Mouse (Mus musculus): Measurements from ENCODE around the gene Dhx32. TPM values are rescaled to one million over a fixed set of nuclear protein-coding genes. Genes with fewer than 3 reads are reported as not detected.
A peak's percentile ranks its signal among the peaks of the same experiment; 100 is the strongest.

The Dhx32 gene
- total RNA-seq, 2 experiments from 2014 or later, result 46.9 to 49.3 TPM

GRCm38 (mm10) chr7:133775796-133776625 is 6.5 kb downstream of the Dhx32 start:
- DNase-seq (ENCODE audit: low spot score in 2 of 2), result no peak

DNA sequence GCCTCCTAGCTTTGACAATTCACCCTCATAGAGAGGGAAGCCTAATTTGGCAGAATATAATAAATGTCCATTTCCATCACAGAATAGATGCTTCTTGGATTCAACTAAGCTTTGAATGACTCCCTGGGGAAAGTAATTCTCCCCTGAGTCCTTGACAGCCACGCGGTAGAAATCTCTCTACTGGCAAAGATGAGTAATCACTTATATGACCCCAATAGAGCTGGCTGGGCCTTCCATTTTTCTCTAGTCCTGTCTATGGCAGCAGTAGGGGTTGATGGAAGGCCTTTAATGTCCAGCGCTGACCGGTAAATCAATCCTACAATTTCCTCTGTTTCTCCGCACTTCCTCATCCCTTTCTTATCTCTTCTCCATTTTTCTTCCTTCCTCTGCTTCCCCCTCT is 7.3 kb downstream of the Dhx32 start:
- no peak for DNase-seq (ENCODE audit: low spot score in 2 of 2)

- no peak for DNase-seq (ENCODE audit: low spot score in 2 of 2)
Observed at GRCm38 (mm10) chr7:133768517-133768916, 14.0 kb downstream of the Dhx32 start.

DNA sequence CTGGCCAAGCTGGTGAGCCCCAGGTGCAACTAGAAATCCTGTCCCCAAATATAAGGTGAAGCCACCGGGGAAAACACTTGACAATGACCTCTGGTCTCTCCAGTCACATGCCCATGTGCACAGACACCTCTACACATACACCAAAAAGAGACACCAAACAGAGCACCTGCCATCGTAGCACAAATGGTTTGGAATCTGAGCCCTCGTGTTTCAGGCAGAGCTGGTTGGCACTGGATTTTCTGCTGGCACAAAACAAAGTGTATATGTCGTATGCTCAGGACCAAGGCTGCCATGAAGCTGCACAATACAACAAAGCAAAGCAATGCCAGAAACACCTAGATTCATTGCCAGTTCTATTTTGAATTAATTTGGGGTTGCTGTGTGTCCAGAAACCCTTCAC is 14.5 kb downstream of the Dhx32 start:
- DNase-seq (ENCODE audit: low spot score in 2 of 2), result no peak

- DNase-seq (ENCODE audit: low spot score in 2 of 2), result peak; percentile 64 to 88
Observed at GRCm38 (mm10) chr7:133765849-133766243, 16.7 kb downstream of the Dhx32 start.

DNA sequence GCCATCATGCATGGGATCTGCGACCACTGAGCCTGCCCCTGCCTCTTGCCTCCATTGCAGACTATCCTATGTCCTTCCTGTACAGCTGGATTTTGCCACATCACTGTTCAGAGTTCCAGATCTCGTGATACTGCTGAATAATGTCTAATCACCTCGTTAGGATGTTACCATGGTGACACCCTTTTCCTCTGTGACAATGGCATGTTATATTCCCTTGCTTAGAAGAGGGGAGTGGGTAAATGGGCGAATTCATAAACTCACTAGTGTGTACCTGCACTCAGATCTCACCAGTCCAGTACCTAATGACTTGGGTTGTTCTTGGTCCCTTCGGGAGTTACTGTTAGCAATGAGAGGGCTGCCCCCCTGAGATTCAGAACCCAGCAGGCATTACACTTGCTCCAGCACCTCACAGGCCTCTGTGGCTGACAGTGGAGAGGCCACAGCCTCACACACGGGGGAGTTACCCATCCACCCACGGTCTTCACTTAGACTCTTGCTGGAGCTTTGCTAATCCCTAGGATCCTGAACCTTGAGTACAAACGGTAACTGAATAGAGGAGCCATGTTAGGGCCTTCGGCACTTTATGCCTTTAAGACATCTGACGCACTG is 17.2 kb downstream of the Dhx32 start:
- no peak for DNase-seq (ENCODE audit: low spot score in 2 of 2)

- no peak for DNase-seq (ENCODE audit: low spot score in 2 of 2)
Observed at GRCm38 (mm10) chr7:133764425-133764824, 18.1 kb downstream of the Dhx32 start.

DNA sequence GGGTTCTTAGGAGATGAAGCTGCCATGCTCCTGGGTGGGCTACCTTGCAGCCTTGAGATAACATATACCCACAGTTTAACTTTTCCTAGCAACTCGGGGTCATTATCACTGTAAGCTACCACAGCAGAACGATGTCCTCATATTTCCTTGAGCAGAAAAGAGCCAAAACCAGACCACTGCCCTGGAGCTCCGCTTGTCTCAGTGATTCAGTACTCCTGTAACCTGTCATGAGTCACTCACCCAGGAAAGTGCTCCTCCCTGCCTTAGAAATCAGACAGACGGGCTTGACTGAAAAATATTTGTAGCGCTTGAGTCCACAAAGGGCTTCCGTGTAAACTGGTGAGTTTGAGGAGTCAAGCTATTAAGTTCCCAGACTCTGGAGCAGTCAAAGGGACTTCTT is 19.8 kb downstream of the Dhx32 start:
- no peak for DNase-seq (ENCODE audit: low spot score in 2 of 2)

DNA sequence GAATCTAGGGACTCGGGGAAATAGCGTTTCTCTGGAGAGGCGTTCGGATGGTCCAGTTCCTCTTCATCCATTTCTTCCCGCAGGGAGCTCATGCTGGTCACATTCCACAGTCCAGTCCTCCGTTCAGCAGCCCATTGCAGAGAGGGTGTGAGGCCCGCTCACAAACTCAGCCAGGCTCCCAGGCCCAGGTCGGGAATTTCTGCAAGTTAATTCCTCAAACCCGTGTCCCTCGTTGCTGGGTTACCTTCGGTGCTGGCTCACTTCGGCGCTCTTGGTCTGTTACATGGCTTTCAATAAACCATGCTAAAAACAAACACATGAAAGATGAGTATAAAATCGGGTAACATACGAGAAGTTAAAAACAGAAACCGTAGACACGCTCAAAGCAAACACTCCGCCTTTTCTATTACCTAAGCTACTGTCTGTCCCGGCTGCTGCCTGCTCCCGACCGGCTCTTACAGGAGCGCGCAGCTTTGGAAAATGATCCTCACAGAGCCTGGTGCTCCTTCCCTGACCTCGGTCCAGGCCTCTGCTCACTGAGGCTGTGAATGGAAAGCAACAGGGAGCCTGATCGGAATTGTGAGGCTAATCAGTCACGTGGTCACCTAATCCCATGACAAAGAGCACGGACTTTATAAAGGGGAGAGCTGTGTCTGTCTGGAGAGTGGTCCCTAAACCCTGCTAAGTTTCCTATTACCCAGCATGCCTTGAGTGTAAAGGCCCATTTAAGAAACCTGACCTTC is 22.7 kb downstream of the Dhx32 start:
- DNase-seq (ENCODE audit: low spot score in 2 of 2), result peak in 1 of 2 experiments; percentile 43

GRCm38 (mm10) chr7:133758716-133759115 is 23.8 kb downstream of the Dhx32 start:
- DNase-seq (ENCODE audit: low spot score in 2 of 2), result no peak

DNA sequence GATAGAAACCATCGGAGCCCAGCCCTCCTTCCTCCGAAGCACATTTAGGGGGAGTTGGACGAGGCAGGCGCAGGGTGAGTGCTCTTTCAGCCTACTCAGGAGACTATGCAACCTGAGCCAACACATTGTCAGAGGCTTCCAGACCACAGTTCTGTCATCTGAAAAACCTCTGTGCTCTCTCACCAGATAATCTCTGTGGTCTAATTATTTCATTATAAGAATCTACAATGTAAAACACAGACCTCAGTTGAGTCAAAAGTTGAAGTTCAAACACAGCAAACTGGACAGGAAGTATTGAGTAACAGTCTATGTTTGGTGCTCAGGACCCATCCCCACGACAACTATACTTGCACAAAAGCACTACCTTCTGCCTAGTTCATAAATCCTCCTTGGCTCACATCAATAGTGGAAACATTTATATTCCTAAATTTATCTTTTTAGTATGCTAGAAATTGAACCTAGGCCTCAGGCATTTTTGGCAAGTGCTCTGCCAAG is 24.5 kb downstream of the Dhx32 start:
- DNase-seq (ENCODE audit: low spot score in 2 of 2), result no peak

DNA sequence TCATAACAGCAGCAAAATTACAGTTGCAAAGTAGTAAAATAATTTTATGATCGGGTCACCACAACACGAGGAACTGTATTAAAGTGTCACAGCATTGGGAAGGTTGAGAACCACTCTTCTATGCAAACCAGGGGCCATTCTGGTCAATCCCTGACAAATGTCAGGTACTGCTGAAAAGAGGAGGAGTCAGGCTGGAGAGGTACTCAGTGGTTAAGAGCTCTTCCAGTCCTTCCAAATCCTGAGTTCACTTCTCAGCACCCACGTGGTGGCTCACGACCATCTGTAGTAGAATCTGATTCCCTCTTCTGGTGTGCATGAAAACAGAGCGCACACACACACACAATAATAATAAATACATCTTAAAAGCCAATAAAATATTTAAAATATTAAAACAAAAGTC is 31.4 kb downstream of the Dhx32 start:
- DNase-seq (ENCODE audit: low spot score in 2 of 2), result no peak

- DNase-seq (ENCODE audit: low spot score in 2 of 2), result no peak
Observed at GRCm38 (mm10) chr7:133750666-133751065, 31.9 kb downstream of the Dhx32 start.

GRCm38 (mm10) chr7:133748753-133749152 is 33.8 kb downstream of the Dhx32 start:
- DNase-seq (ENCODE audit: low spot score in 2 of 2), result no peak

- no peak for DNase-seq (ENCODE audit: low spot score in 2 of 2)
Observed at GRCm38 (mm10) chr7:133747372-133747771, 35.2 kb downstream of the Dhx32 start.

DNA sequence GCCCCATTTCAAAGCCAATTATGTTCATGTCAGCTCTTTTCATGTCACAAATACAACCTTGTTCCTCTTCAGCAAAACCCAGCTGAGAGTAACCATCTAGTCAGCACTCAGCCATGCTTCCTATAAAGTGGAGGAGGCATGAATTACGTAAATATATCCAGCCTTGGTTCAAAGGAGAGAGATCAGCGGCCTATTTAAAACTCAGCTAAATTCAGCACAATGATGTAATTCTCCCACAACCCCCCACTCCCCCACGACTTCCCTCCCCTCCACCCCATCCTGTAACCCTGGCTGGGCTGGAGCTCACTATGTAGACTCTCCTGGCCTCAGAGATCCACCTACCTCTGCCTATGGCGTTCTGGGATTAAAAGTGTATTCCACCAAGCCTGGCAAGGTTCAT is 37.8 kb downstream of the Dhx32 start:
- no peak for DNase-seq (ENCODE audit: low spot score in 2 of 2)

GRCm38 (mm10) chr7:133744209-133744608 is 38.3 kb downstream of the Dhx32 start:
- DNase-seq (ENCODE audit: low spot score in 2 of 2), result no peak

GRCm38 (mm10) chr7:133743611-133744010 is 38.9 kb downstream of the Dhx32 start:
- no peak for DNase-seq (ENCODE audit: low spot score in 2 of 2)

DNA sequence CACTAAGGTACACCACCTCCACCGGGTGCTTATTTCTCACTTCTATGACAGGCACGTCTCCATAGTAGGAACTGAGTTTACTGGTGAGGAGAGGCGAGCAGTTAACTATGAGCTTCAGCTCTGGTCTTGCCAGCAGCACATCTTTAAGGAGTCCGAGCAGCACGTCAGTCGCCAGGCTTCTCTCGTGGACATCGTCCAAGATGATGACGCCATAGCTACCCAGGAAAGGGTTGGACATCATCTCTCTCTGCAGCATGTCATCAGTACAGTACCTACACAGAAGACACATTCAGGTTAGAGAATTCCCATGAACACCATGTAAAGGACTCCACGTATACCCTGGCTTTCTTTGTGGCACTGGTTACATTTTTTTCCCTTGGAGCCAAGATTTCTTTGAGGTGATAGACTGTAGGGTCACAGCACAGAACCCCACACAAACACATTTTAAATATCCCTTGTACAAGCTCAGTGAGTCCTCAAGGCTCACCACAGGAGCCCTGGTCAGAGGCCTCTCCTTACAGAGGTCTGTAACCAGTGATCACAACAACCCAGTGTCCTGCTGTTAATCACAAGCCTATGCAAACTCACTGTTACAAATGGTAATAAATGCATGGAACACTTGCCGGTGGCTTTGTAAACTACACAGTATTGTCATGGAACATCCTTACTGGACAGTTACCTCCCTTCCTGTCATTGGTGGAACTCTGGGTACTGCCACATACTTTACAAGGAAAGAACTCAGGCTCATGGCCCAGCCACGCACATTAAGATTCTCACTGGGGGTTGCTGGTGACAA is 39.8 kb downstream of the Dhx32 start:
- no peak for DNase-seq (ENCODE audit: low spot score in 2 of 2)

GRCm38 (mm10) chr7:133740558-133740957 is 42.0 kb downstream of the Dhx32 start:
- DNase-seq (ENCODE audit: low spot score in 2 of 2), result no peak

Data from layer of hippocampus, postnatal 14 days (tissue).